Mouse (Mus musculus) limb, embryonic 11.5 days (tissue): ENCODE measurements around the gene Tmem50a. TPM values are rescaled to one million over a fixed set of nuclear protein-coding genes. Genes with fewer than 3 reads are reported as not detected.
"Not testable (repeated sequence)": the region's sequence is repeated elsewhere in the genome, so short reads cannot be mapped to it uniquely, and the experiment has no call there.

Experiments used
- ATAC-seq: fragments of 200-750 bp; cut with Nextera tagmentation; 2 replicates; pipeline ENCODE4 v1.8.0; 2017; ENCODE audit warnings: low read depth; ENCODE audit not compliant: insufficient number of reproducible peaks, low FRiP score, low TSS enrichment
- DNase-seq: peaks from one replicate; pipeline ENCODE4 v3.0.0-alpha.2; 2015; ENCODE audit warnings: low spot score
- H3K27ac ChIP-seq: fragments of 300-500 bp; sonication (generic); replicated peaks from 2 replicates; pipeline ENCODE4 v1.5.1; 2014; ENCODE audit warnings: low read depth, mild to moderate bottlenecking, low read length
- H3K27me3 ChIP-seq: fragments of 300-500 bp; sonication (generic); 2 replicates; pipeline ENCODE4 v1.6.1; 2014; ENCODE audit warnings: mild to moderate bottlenecking, low read length, mixed read lengths; ENCODE audit not compliant: control insufficient read depth, insufficient read depth
- H3K36me3 ChIP-seq: fragments of 300-500 bp; sonication (generic); 2 replicates; pipeline ENCODE4 v1.6.1; 2014; ENCODE audit warnings: mild to moderate bottlenecking, low read length, moderate library complexity, mixed read lengths; ENCODE audit not compliant: control insufficient read depth, insufficient read depth
- H3K4me1 ChIP-seq: fragments of 300-500 bp; sonication (generic); 2 replicates; pipeline ENCODE4 v1.6.1; 2014; ENCODE audit warnings: low read length, mixed read lengths; ENCODE audit not compliant: control insufficient read depth, insufficient read depth
- H3K4me2 ChIP-seq: fragments of 300-500 bp; sonication (generic); 2 replicates; pipeline ENCODE4 v1.6.1; 2014; ENCODE audit warnings: low read depth, mild to moderate bottlenecking, moderate library complexity; ENCODE audit not compliant: severe bottlenecking
- H3K4me3 ChIP-seq: fragments of 300-500 bp; sonication (generic); 2 replicates; pipeline ENCODE4 v1.5.1; 2014; ENCODE audit warnings: low read depth, low read length
- H3K9ac ChIP-seq: fragments of 300-500 bp; sonication (generic); 2 replicates; pipeline ENCODE4 v1.6.1; 2014; ENCODE audit warnings: mild to moderate bottlenecking, low read length
- H3K9me3 ChIP-seq: fragments of 300-500 bp; sonication (generic); 2 replicates; pipeline ENCODE4 v1.6.1; 2016; ENCODE audit warnings: low read length; ENCODE audit not compliant: control insufficient read depth
- WGBS: fragments of 180-500 bp; shearing (Covaris S2); extraction: QIAGEN DNeasy Blood & Tissue Kit; methylation state at CpG from one replicate; pipeline ENCODE4 v1.1.7; 2014; 5-methylcytosine and 5-hydroxymethylcytosine counted together
- polyA plus RNA-seq: library from polyadenylated mRNA; unstranded; fragments of >200 nt; fragmentation: Nextera tagmentation; extraction: Ambion mirVana; gene quantifications from 2 replicates; pipeline ENCODE4 v1.2.1, GENCODE M21; 2014

Tmem50a gene
- polyA plus RNA-seq, 1 experiment from 2014 or later = 154 TPM

DNA sequence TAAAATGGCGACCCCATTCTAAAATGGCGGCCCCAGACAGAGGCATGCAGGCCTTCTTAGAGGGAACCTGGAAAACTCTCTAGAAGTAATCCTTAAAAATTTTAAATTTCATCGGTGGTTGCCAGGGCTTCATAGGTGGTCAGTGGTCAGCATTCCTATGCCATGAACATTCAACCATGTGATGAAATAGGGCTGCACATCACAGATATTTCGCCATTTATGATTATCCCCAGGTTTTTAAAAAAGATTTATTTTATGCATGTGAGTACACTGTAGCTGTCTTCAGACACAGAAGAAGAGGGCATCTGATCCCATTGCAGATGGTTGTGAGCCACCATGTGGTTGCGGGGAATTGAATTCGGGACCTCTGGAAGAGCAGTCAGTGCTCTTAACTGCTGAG is 5.8 kb upstream of the Tmem50a start:
- no peak overlapping the region for H3K9ac ChIP-seq
- WGBS = 94% methylated on average over 6 of the region's 6 CpGs
- no peaks in the 10 kb centered on the region for H3K27me3 ChIP-seq
- H3K9me3 ChIP-seq = no peaks in the 10 kb centered on the region
- peaks cover 4% of the 10 kb centered on the region; the same call in 1 of the 2 replicates for H3K4me1 ChIP-seq
- H3K4me3 ChIP-seq = no peak overlapping the region
- no peak for ATAC-seq
- DNase-seq = no peak
- no peak overlapping the region for H3K4me2 ChIP-seq
- no peak overlapping the region for H3K27ac ChIP-seq
- H3K36me3 ChIP-seq = peaks cover 5% of the 10 kb centered on the region; the same call in 1 of the 2 replicates

DNA sequence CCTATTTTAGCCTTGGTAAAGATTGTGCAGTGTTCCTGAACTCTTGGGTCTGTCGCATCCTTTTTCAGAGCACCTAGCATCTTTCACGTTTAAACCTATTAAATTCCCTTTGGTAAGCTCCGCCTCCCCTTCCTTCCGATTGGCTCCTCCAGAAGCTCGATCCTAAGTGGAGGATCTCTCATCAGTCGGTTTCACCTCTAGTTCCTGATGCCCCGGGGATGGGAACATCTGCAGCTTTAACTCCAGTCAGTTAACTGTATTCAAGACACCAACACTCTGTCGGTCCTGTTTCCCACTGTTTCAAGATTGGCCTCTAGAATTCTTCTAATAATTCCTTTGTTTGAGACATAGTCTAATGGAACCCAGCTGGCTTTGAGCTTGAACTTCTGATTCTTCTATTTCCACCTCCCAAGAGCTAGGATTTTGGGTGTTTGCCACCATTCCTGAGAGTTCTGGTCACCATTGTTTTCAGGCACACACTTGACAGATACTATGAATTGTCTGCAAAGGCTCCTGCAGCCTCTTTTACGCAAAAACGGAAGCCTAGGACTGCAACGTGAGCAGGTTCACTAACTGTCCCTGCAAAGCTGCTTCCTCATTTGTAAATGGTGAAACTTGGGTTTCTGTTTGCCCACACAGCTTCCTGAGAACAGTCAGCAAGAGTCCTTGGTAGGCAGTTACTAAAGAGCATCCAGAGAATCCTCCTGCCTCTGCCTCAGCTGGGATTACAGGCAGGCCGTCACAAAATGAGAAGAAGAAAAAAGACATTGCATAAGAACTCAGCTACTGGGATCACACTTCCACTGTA is 5.1 kb upstream of the Tmem50a start:
- Histone ChIP-seq H3K4me3 (no peak overlapping the region), H3K9ac (no peak overlapping the region), H3K4me1 (0 out of 2 replicates have a peak, but pooled peaks cover 2% of the 10 kb centered on the region), H3K27ac (no peak overlapping the region), H3K4me2 (no peak overlapping the region), H3K9me3 (no peaks in the 10 kb centered on the region), H3K36me3 (no peaks in the 10 kb centered on the region), H3K27me3 (no peaks in the 10 kb centered on the region)
- DNase-seq = no peak
- WGBS = 41% methylated on average over 12 of the region's 12 CpGs
- no peak for ATAC-seq

DNA sequence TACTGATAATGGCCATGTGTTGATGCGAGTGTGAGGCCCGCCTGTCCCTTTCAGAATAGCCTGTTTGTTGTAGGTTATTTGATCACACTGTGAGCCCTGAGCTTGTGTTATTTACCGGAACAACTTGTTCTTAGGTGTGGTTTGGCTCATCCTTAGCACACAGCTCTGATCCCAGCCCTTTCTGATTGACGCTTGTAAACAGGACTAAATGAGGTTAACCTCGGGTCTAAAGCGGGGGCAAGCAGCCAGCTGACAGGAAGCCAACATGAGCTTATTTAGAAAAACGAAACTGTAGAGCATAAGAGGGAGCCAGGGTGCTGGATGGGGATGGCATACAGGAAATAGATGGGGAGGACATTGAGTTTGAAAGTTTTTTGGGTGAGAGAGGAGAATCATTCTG is 3.6 kb upstream of the Tmem50a start:
- Histone ChIP-seq H3K4me2 (no peak overlapping the region), H3K36me3 (no peaks in the 10 kb centered on the region), H3K4me3 (no peak overlapping the region), H3K9ac (no peak overlapping the region), H3K27me3 (no peaks in the 10 kb centered on the region), H3K27ac (no peak overlapping the region), H3K4me1 (0 out of 2 replicates have a peak, but pooled peaks cover 2% of the 10 kb centered on the region), H3K9me3 (no peaks in the 10 kb centered on the region)
- 70% methylated on average over 7 of the region's 7 CpGs for WGBS
- ATAC-seq (no peak), DNase-seq (no peak)

DNA sequence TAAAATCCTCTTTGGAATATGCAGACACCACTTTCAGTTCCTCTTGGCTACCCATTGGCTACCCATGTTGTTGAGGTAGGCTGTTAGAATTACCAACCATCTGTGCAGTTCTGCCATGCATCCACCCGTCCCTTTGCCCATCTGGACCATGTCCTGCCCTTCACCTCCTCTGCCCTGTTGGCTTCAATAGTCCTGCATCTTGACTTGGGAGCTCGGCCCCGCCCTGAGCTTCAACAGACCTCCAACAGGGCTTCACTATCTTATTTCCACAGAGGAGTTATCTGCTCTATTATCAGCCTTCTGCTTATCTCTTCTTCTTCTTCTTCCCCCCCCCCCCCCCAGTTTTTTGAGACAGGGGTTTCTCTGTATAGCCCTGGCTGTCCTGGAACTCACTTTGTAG is 2.4 kb upstream of the Tmem50a start:
- 0 out of 2 replicates have a peak, but pooled peaks cover 2% of the 10 kb centered on the region for H3K4me1 ChIP-seq
- 74% methylated on average over 3 of the region's 3 CpGs for WGBS
- no peaks in the 10 kb centered on the region for H3K9me3 ChIP-seq
- DNase-seq = no peak
- no peak for ATAC-seq
- H3K27ac ChIP-seq = no peak overlapping the region
- no peak overlapping the region for H3K4me3 ChIP-seq
- H3K4me2 ChIP-seq = no peak overlapping the region
- H3K36me3 ChIP-seq = no peaks in the 10 kb centered on the region
- no peak overlapping the region for H3K9ac ChIP-seq
- H3K27me3 ChIP-seq = no peaks in the 10 kb centered on the region

DNA sequence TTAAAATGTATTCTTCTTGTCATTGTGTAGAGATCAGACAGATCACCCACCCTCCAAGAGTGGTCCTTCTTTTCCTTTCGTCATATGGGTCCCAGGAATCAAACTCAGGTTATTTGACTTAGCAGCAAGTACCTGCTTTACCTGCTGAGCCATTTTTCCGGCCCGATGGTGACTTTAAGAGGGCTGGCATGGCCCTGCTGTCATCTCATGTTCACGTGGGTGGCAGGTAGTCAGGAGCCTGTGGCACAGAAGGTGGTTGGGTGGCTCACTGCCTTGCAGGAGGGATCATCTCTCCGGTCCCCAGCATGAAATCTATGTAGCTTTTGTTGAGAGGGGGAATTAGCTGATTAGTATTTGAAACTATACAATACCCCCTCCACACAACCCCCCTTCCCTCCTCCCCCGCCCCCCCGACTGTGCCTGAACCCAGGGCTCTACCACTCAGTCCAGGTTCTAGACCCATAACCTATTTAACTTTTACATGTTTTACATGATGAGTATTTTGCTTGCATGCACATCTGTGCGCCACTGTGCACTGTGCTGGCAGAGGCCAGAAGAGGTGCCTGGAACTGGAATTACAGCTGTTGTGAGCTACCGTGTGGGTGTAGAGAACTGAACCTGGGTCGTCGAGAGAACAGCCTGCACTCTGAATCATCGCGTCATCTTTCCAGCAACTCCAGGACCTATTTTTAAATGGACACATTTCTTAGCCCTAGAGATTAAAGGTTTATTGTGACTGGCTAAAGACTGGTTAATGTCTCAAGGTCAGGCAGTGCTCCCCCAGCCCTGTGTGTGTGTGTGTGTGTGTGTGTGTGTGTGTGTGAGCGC is 613 bp upstream of the Tmem50a start:
- Histone ChIP-seq H3K36me3 (peaks cover 3% of the 10 kb centered on the region; the same call in 1 of the 2 replicates), H3K4me2 (peak overlapping the region; percentile 77), H3K27ac (no peak overlapping the region), H3K4me3 (peak overlapping the region; percentile 92), H3K27me3 (no peaks in the 10 kb centered on the region), H3K4me1 (0 out of 2 replicates have a peak, but pooled peaks cover 2% of the 10 kb centered on the region), H3K9me3 (no peaks in the 10 kb centered on the region), H3K9ac (no peak overlapping the region)
- ATAC-seq (no peak), DNase-seq (peak; percentile 31)
- 62% methylated on average over 14 of the region's 14 CpGs for WGBS

DNA sequence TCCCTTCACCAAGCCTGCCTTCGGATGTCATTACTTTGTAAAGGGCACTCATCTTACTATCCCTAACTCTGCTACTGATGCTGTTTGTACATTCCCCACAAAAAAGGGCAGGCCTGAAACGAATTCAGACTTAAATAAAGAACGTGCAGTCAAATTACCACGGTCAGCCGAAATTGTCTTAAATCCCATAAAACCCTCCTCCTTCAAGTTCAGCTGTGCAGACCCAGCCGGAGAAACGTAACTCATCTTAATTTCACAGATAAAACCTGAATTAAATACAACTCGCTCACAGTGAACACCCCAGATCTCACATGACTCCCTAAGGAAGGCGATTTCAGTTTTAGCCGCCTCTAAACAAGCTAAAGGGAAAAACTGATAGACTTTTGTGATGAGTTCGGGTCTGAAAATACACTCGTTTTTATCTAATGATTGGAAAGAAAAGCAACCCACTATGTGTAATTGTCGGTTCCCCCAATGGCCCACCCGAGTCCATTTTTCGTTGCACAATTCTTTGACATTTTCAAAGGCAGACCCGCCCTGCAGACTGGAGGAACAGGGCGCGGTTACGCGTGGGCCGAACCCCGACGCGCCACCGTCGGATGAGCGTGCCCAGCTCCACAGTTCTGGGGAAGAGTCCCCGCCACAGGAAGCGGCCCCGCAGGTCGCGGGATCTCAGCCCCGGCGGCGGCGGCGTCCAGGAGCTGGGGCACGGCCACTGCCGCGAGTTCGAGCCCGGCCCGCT is 531 bp downstream of the Tmem50a start:
- Histone ChIP-seq H3K27me3 (no peaks in the 10 kb centered on the region), H3K4me1 (0 out of 2 replicates have a peak, but pooled peaks cover 2% of the 10 kb centered on the region), H3K4me2 (peak overlapping the region; percentile 77), H3K9me3 (no peaks in the 10 kb centered on the region), H3K9ac (peak overlapping the region; percentile 86), H3K27ac (peak overlapping the region; percentile 76), H3K4me3 (peak overlapping the region; percentile 92), H3K36me3 (peaks cover 5% of the 10 kb centered on the region; the same call in 1 of the 2 replicates)
- ATAC-seq (peak; percentile 23; the same call in 1 of the 2 replicates), DNase-seq (no peak)
- WGBS = 1% methylated on average over 43 of the region's 43 CpGs

DNA sequence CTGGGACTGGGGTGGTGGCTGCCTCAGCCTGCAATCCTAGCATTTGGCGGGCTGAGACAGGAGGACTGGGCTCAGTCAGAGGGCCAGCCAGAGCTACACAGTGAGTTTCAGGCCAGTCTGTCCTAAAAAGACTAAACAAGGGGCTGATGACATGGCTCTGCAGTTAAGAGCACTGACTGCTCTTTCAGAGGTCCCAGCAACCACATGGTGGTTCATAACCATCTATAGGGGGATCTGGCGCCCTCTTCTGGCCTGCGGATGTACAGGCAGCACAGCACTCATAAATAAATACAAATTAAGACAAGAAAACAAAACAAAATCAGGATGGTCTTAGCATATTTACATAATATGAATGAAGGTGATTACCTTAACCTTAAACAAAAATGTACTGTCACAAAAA is 1.4 kb downstream of the Tmem50a start:
- DNase-seq (peak; percentile 87), ATAC-seq (no peak)
- Histone ChIP-seq H3K27ac (no peak overlapping the region), H3K9ac (no peak overlapping the region), H3K4me1 (0 out of 2 replicates have a peak, but pooled peaks cover 2% of the 10 kb centered on the region), H3K9me3 (no peaks in the 10 kb centered on the region), H3K27me3 (no peaks in the 10 kb centered on the region), H3K36me3 (peaks cover 10% of the 10 kb centered on the region; the same call in 1 of the 2 replicates), H3K4me2 (peak overlapping the region; percentile 77; the same call in 1 of the 2 replicates), H3K4me3 (0 out of 2 replicates have a peak overlapping the region, but pooled peaks have one; percentile 12)
- 32% methylated on average over 3 of the region's 3 CpGs for WGBS

DNA sequence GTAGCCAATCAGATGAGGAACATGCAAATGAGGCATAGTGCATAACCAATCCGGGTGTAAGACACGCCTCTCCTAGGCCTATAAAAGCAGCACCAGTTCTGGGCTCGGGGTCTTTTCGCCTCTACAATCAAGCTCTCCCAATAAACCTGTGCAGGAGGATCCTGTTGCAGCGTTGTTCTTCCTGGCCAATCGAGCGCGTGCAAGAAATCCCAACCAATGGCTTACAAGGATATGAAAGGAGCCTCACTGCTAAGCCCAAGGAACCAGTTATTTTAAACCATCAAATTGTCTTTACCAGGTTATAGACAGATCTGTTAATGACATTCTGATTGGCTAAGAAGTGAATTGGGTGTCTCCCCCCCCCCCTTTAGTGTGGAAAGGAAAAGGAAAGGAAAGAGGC is 3.4 kb downstream of the Tmem50a start:
- H3K4me2 ChIP-seq, H3K27ac ChIP-seq, H3K4me1 ChIP-seq, H3K4me3 ChIP-seq, H3K9ac ChIP-seq, H3K9me3 ChIP-seq, DNase-seq, H3K27me3 ChIP-seq, ATAC-seq: not testable (repeated sequence)
- peaks cover 14% of the 10 kb centered on the region; the same call in 1 of the 2 replicates for H3K36me3 ChIP-seq
- 94% methylated on average over 6 of the region's 8 CpGs for WGBS
